Mouse (Mus musculus) neural tube, embryonic 12.5 days (tissue): Measurements from ENCODE around the gene Cnrip1. TPM values are rescaled to one million over a fixed set of nuclear protein-coding genes. Genes with fewer than 3 reads are reported as not detected.

Experiments
- polyA plus RNA-seq: library from polyadenylated mRNA; unstranded; fragments of >200 nt; fragmentation: Nextera tagmentation; extraction: Ambion mirVana; gene quantifications from 2 replicates; pipeline ENCODE4 v1.2.1, GENCODE M21; 2016

Gene Cnrip1
- polyA plus RNA-seq, 1 experiment from 2014 or later, result 51.2 TPM

Other genes with a start within 250 kb of the Cnrip1 start
- 1.0 and 1.6 TPM in 2 replicates for gene Fbxo48, start 100.2 kb upstream of the Cnrip1 start, polyA plus RNA-seq
- 4.8 and 5.7 TPM in 2 replicates for gene Plek, start 795 bp downstream of the Cnrip1 start, polyA plus RNA-seq
- gene Ppp3r1, start 107.7 kb downstream of the Cnrip1 start, polyA plus RNA-seq, result 139 and 140 TPM in 2 replicates
- gene Wdr92, start 130.5 kb downstream of the Cnrip1 start, polyA plus RNA-seq, result 24.0 and 26.0 TPM in 2 replicates
- 68.1 and 69.5 TPM in 2 replicates for gene Pno1, start 160.0 kb downstream of the Cnrip1 start, polyA plus RNA-seq
- 109 and 118 TPM in 2 replicates for gene C1d, start 206.0 kb downstream of the Cnrip1 start, polyA plus RNA-seq